Mouse (Mus musculus) adrenal gland, postnatal 36 days (tissue): ENCODE measurements around the gene Synj2. TPM values are rescaled to one million over a fixed set of nuclear protein-coding genes. Genes with fewer than 3 reads are reported as not detected.

ENCODE experiments used
- DNase-seq, 2 experiments: peaks; one replicate each; pipeline ENCODE4 v3.0.0; 2021; ENCODE audit warnings: mixed read lengths in 1 of 2
- total RNA-seq, 2 experiments: library from RNA; stranded (reverse); gene quantifications; 2 replicates each; pipeline ENCODE4 v1.2.3; 2021

Synj2 gene
- total RNA-seq, 2 experiments from 2014 or later, result 10.2 to 20.7 TPM

- peak; percentile 35 to 53 for DNase-seq
Measured at GRCm38 (mm10) chr17:5975099-5975977, 34.3 kb downstream of the Synj2 start.

- no peak for DNase-seq
Measured at GRCm38 (mm10) chr17:5976221-5977055, 35.4 kb downstream of the Synj2 start.

GRCm38 (mm10) chr17:5977056-5977920 lies 36.2 kb downstream of the Synj2 start:
- DNase-seq, result peak in 1 of 2 experiments; percentile 43

GRCm38 (mm10) chr17:5977921-5978504 lies 36.9 kb downstream of the Synj2 start:
- DNase-seq, result peak in 1 of 2 experiments; percentile 46

- peak in 1 of 2 experiments; percentile 35 for DNase-seq
Measured at GRCm38 (mm10) chr17:5978505-5979077, 37.5 kb downstream of the Synj2 start.

GRCm38 (mm10) chr17:5980860-5981259 lies 39.8 kb downstream of the Synj2 start:
- DNase-seq, result no peak

- DNase-seq, result no peak
Measured at GRCm38 (mm10) chr17:5983150-5983549, 42.1 kb downstream of the Synj2 start.

GRCm38 (mm10) chr17:5983901-5984300 lies 42.8 kb downstream of the Synj2 start:
- no peak for DNase-seq

- no peak for DNase-seq
Measured at GRCm38 (mm10) chr17:5984700-5985231, 43.7 kb downstream of the Synj2 start.

- no peak for DNase-seq
Measured at GRCm38 (mm10) chr17:5985271-5985670, 44.2 kb downstream of the Synj2 start.

GRCm38 (mm10) chr17:5987271-5988056 lies 46.4 kb downstream of the Synj2 start:
- no peak for DNase-seq

GRCm38 (mm10) chr17:5988102-5988501 lies 47.0 kb downstream of the Synj2 start:
- DNase-seq, result no peak

- DNase-seq, result peak; percentile 29 to 52
Measured at GRCm38 (mm10) chr17:5992866-5993580, 51.9 kb downstream of the Synj2 start.

GRCm38 (mm10) chr17:5993581-5994260 lies 52.6 kb downstream of the Synj2 start:
- no peak for DNase-seq

GRCm38 (mm10) chr17:5994606-5995005 lies 53.5 kb downstream of the Synj2 start:
- DNase-seq, result peak; percentile 67 to 68

GRCm38 (mm10) chr17:5996589-5996988 lies 55.5 kb downstream of the Synj2 start:
- DNase-seq, result no peak

GRCm38 (mm10) chr17:5997380-5998234 lies 56.5 kb downstream of the Synj2 start:
- DNase-seq, result peak; percentile 76 to 81

- no peak for DNase-seq
Measured at GRCm38 (mm10) chr17:5998235-5998500, 57.1 kb downstream of the Synj2 start.
